19 mouse cellular contexts compared by ENCODE assay signal in genomic region chr9:14235286-14235685, GRCm38 (mm10).
"Had no signal": no experiment of that assay in that cellular context is flagged by ENCODE, and none has a peak within 500 bp of the region (broad histone marks: within the 10 kb centered on the region; RNA-seq: fewer than 3 reads in every experiment).

No protein-coding gene starts in this region.

- H3K27me3 ChIP-seq: intestine, embryonic 15.5 days; kidney, embryonic 15.5 days; limb, embryonic 13.5 days; midbrain, embryonic 12.5 days; midbrain, embryonic 15.5 days; neural tube, embryonic 12.5 days; neural tube, embryonic 15.5 days had no signal

- DNase-seq: kidney, adult 11 months; kidney, adult 8-10 months; kidney, postnatal 14 days; kidney, postnatal 4 days; right cerebral cortex, adult 18-20 months; right cerebral cortex, postnatal 14 days; spleen, adult 18-20 months; thymus, adult 18-20 months; thymus, postnatal 36 days had no signal

- H3K4me1 ChIP-seq: midbrain, embryonic 15.5 days; neural tube, embryonic 12.5 days; neural tube, embryonic 15.5 days had no signal

- ATAC-seq: intestine, embryonic 15.5 days; midbrain, embryonic 15.5 days had no signal

- H3K36me3 ChIP-seq: intestine, embryonic 15.5 days; kidney, embryonic 15.5 days; limb, embryonic 10.5 days; limb, embryonic 13.5 days; midbrain, embryonic 12.5 days; midbrain, embryonic 15.5 days; neural tube, embryonic 12.5 days; neural tube, embryonic 15.5 days had no signal

- H3K27ac ChIP-seq: intestine, embryonic 15.5 days; kidney, embryonic 15.5 days; limb, embryonic 10.5 days; limb, embryonic 13.5 days; liver, embryonic 14.5 days; macrophage; midbrain, embryonic 12.5 days; midbrain, embryonic 15.5 days; neural tube, embryonic 12.5 days; neural tube, embryonic 15.5 days had no signal

- H3K4me2 ChIP-seq: intestine, embryonic 15.5 days; kidney, embryonic 15.5 days; limb, embryonic 13.5 days; midbrain, embryonic 12.5 days; midbrain, embryonic 15.5 days; neural tube, embryonic 12.5 days; neural tube, embryonic 15.5 days had no signal

- H3K9ac ChIP-seq: intestine, embryonic 15.5 days; kidney, embryonic 15.5 days; limb, embryonic 13.5 days; liver, embryonic 14.5 days; midbrain, embryonic 12.5 days; midbrain, embryonic 15.5 days; neural tube, embryonic 12.5 days; neural tube, embryonic 15.5 days had no signal

- H3K9me3 ChIP-seq: intestine, embryonic 15.5 days; kidney, embryonic 15.5 days; limb, embryonic 10.5 days; limb, embryonic 13.5 days; midbrain, embryonic 12.5 days; midbrain, embryonic 15.5 days; neural tube, embryonic 12.5 days; neural tube, embryonic 15.5 days had no signal

- H3K4me3 ChIP-seq: intestine, embryonic 15.5 days; kidney, embryonic 15.5 days; limb, embryonic 10.5 days; limb, embryonic 13.5 days; midbrain, embryonic 12.5 days; midbrain, embryonic 15.5 days; neural tube, embryonic 12.5 days; neural tube, embryonic 15.5 days had no signal
